ENCODE assay signal across 7 mouse cellular contexts in genomic region chr7:49246240-49246578, GRCm38 (mm10).
DNase-seq lines count a peak whose midpoint lies in the region; ATAC-seq and TF ChIP-seq lines count a peak whose summit lies in the region.

No protein-coding gene starts in this region.

- no peaks in the 10 kb centered on the region for H3K36me3 ChIP-seq in lung, embryonic 15.5 days
- no peaks in the 10 kb centered on the region for H3K36me3 ChIP-seq in forebrain, embryonic 10.5 days (replicated peaks)
- no peaks in the 10 kb centered on the region for H3K36me3 ChIP-seq in limb, embryonic 13.5 days
- no peaks in the 10 kb centered on the region for H3K36me3 ChIP-seq in small intestine, adult 2 months (ENCODE audit: control insufficient read depth, insufficient read depth, low read length)

- TF ChIP-seq POLR2A in small intestine, adult 2 months (IDR thresholded peaks at IDR 0.05; ENCODE audit: low read depth, low read length), result no peak

- H3K9me3 ChIP-seq in lung, embryonic 15.5 days, result no peaks in the 10 kb centered on the region
- H3K9me3 ChIP-seq in forebrain, embryonic 10.5 days, result no peaks in the 10 kb centered on the region
- no peaks in the 10 kb centered on the region for H3K9me3 ChIP-seq in limb, embryonic 13.5 days

- intact Hi-C loops in gastrocnemius, postnatal 36 days (cut with DNase I), result no loop called here

- H3K27me3 ChIP-seq in lung, embryonic 15.5 days, result peaks cover 16% of the 10 kb centered on the region
- peaks cover 73% of the 10 kb centered on the region for H3K27me3 ChIP-seq in forebrain, embryonic 10.5 days (ENCODE audit: poor library complexity, severe bottlenecking)
- H3K27me3 ChIP-seq in limb, embryonic 13.5 days, result peaks cover 46% of the 10 kb centered on the region
- peaks cover 8% of the 10 kb centered on the region; the same call in 1 of the 2 replicates for H3K27me3 ChIP-seq in small intestine, adult 2 months (ENCODE audit: control insufficient read depth, insufficient read depth, low read length)

- H3K4me3 ChIP-seq in lung, embryonic 15.5 days, result peak overlapping the region; percentile 51
- H3K4me3 ChIP-seq in forebrain, embryonic 10.5 days, result peak overlapping the region; percentile 66
- H3K4me3 ChIP-seq in limb, embryonic 13.5 days, result peak overlapping the region; percentile 59
- H3K4me3 ChIP-seq in small intestine, adult 2 months (ENCODE audit: low read depth, low read length), result peak overlapping the region; percentile 66

- TF ChIP-seq CTCF in small intestine, adult 2 months (IDR thresholded peaks at IDR 0.05; ENCODE audit: extremely low read depth, insufficient read length, insufficient replicate concordance, low read depth, low read length), result no peak

- H3K9ac ChIP-seq in lung, embryonic 15.5 days, result peak overlapping the region; percentile 60
- H3K9ac ChIP-seq in limb, embryonic 13.5 days, result peak overlapping the region; percentile 67

- peak overlapping the region; percentile 39; the same call in 1 of the 2 replicates for H3K27ac ChIP-seq in lung, embryonic 15.5 days
- H3K27ac ChIP-seq in forebrain, embryonic 10.5 days, result peak overlapping the region; percentile 93
- no peak overlapping the region for H3K27ac ChIP-seq in limb, embryonic 13.5 days
- H3K27ac ChIP-seq in small intestine, adult 2 months (ENCODE audit: insufficient read depth, low read depth, low read length), result no peak overlapping the region

- H3K4me2 ChIP-seq in lung, embryonic 15.5 days, result peak overlapping the region; percentile 93
- peak overlapping the region; percentile 99 for H3K4me2 ChIP-seq in limb, embryonic 13.5 days (replicated peaks)

- WGBS in lung, embryonic 15.5 days, result under 1% methylated on average over 31 of the region's 31 CpGs
- under 1% methylated on average over 31 of the region's 31 CpGs for WGBS in forebrain, embryonic 10.5 days
- WGBS in limb, embryonic 13.5 days, result under 1% methylated on average over 31 of the region's 31 CpGs
- WGBS in small intestine, adult 2 months, result under 1% methylated on average over 31 of the region's 31 CpGs

- ATAC-seq in lung, embryonic 15.5 days (ENCODE audit: borderline replicate concordance, extremely low read depth, low FRiP score, low TSS enrichment), result no peak; the same call in 1 of the 2 replicates
- no peak; the same call in 1 of the 2 replicates for ATAC-seq in limb, embryonic 13.5 days (ENCODE audit: low FRiP score, low read depth)

- peaks cover 58% of the 10 kb centered on the region for H3K4me1 ChIP-seq in lung, embryonic 15.5 days
- H3K4me1 ChIP-seq in forebrain, embryonic 10.5 days, result peaks cover 30% of the 10 kb centered on the region
- peaks cover 31% of the 10 kb centered on the region for H3K4me1 ChIP-seq in limb, embryonic 13.5 days
- H3K4me1 ChIP-seq in small intestine, adult 2 months (ENCODE audit: control insufficient read depth, insufficient read depth, insufficient read length, low read length), result peaks cover 14% of the 10 kb centered on the region

- no peak for DNase-seq in lung, postnatal 10 days
- DNase-seq in forebrain, embryonic 10.5 days (ENCODE audit: extremely low spot score, low spot score), result no peak
- DNase-seq in gastrocnemius, postnatal 36 days, result no peak
- DNase-seq in urinary bladder, postnatal 14 days (ENCODE audit: low spot score), result no peak

Comparison
In these comparisons a context has a peak if more than half of its experiments do, and no peak if none do; other contexts are left out.
1. H3K27ac ChIP-seq: peak in lung, embryonic 15.5 days (single experiment) and forebrain, embryonic 10.5 days (single experiment); none in limb, embryonic 13.5 days (single experiment) and small intestine, adult 2 months (single experiment).
2. Peak in every context shown above with its lines, with median percentiles within 50 percentile points of each other: H3K4me3 ChIP-seq.